Mouse (Mus musculus) heart, embryonic 14.5 days (tissue): ENCODE results near the gene Cct3. TPM values are rescaled to one million over a fixed set of nuclear protein-coding genes. Genes with fewer than 3 reads are reported as not detected.
"Not testable (repeated sequence)": the region's sequence is repeated elsewhere in the genome, so short reads cannot be mapped to it uniquely, and the experiment has no call there.

Experiments
- ATAC-seq: fragments of 200-750 bp; cut with Nextera tagmentation; 2 replicates; pipeline ENCODE4 v1.8.0; 2017; ENCODE audit warnings: low read depth, moderate TSS enrichment; ENCODE audit not compliant: insufficient number of reproducible peaks, insufficient read depth, low FRiP score
- H3K27ac ChIP-seq, 2 experiments: fragments of 200-500 bp in 1 of 2; fragments of 300-500 bp in 1 of 2; sonication (generic) in 1 of 2; replicated peaks in 1 of 2; 2 replicates each; pipeline ENCODE4 v1.5.1; 2012 to 2014; ENCODE audit warnings: low read depth in 2 of 2, low read length in 2 of 2, control low read depth in 1 of 2, mild to moderate bottlenecking in 1 of 2, mixed read lengths in 1 of 2; ENCODE audit not compliant: control insufficient read depth in 1 of 2, insufficient read depth in 1 of 2
- H3K27me3 ChIP-seq: fragments of 300-500 bp; sonication (generic); 2 replicates; pipeline ENCODE4 v1.6.1; 2014; ENCODE audit warnings: mild to moderate bottlenecking, low read length, control low read depth; ENCODE audit not compliant: control insufficient read depth, insufficient read depth
- H3K36me3 ChIP-seq: fragments of 300-500 bp; sonication (generic); 2 replicates; pipeline ENCODE4 v1.6.1; 2014; ENCODE audit warnings: mild to moderate bottlenecking, control low read depth, low read length, mixed read lengths; ENCODE audit not compliant: control insufficient read depth, insufficient read depth
- H3K4me1 ChIP-seq, 2 experiments: fragments of 200-500 bp in 1 of 2; fragments of 300-500 bp in 1 of 2; sonication (generic) in 1 of 2; 2 replicates each; pipeline ENCODE4 v1.6.1; 2012 to 2014; ENCODE audit warnings: low read length in 2 of 2, control low read depth in 1 of 2, mixed read lengths in 1 of 2; ENCODE audit not compliant: control insufficient read depth in 2 of 2, insufficient read depth in 2 of 2
- H3K4me2 ChIP-seq: fragments of 300-500 bp; sonication (generic); 2 replicates; pipeline ENCODE4 v1.6.1; 2014; ENCODE audit warnings: mild to moderate bottlenecking, low read length
- H3K4me3 ChIP-seq, 2 experiments: fragments of 200-500 bp in 1 of 2; fragments of 300-500 bp in 1 of 2; sonication (generic) in 1 of 2; 2 replicates each; pipeline ENCODE4 v1.5.1; 2012 to 2014; ENCODE audit warnings: low read length in 2 of 2, mild to moderate bottlenecking in 2 of 2, control low read depth in 1 of 2, low read depth in 1 of 2, moderate library complexity in 1 of 2; ENCODE audit not compliant: control insufficient read depth in 1 of 2, insufficient read depth in 1 of 2
- H3K9ac ChIP-seq: fragments of 300-500 bp; sonication (generic); 2 replicates; pipeline ENCODE4 v1.6.1; 2014; ENCODE audit warnings: mild to moderate bottlenecking, low read length
- H3K9me3 ChIP-seq: fragments of 300-500 bp; sonication (generic); 2 replicates; pipeline ENCODE4 v1.6.1; 2016; ENCODE audit warnings: low read length, control low read depth; ENCODE audit not compliant: control insufficient read depth
- WGBS: fragments of 180-500 bp; shearing (Covaris S2); extraction: QIAGEN DNeasy Blood & Tissue Kit; methylation state at CpG from one replicate; pipeline ENCODE4 v1.1.7; 2014; 5-methylcytosine and 5-hydroxymethylcytosine counted together
- polyA plus RNA-seq: library from polyadenylated mRNA; unstranded; fragments of >200 nt; fragmentation: Nextera tagmentation; extraction: Ambion mirVana; gene quantifications from 2 replicates; pipeline ENCODE4 v1.2.1, GENCODE M21; 2014

The Cct3 gene
- polyA plus RNA-seq, 1 experiment from 2014 or later: 393 TPM

GRCm38 (mm10) chr3:88361612-88362313, 64.8 kb downstream of the Cct3 start:
- no peak for ATAC-seq
- Histone ChIP-seq H3K27ac (no peak overlapping the region), H3K4me2 (no peak overlapping the region), H3K4me3 (no peak overlapping the region), H3K9me3 (no peaks in the 10 kb centered on the region), H3K27me3 (peaks cover 17% of the 10 kb centered on the region), H3K4me1 (peaks cover 15 to 22% of the 10 kb centered on the region in 2 experiments), H3K36me3 (peaks cover 64% of the 10 kb centered on the region), H3K9ac (no peak overlapping the region)
- 74% methylated on average over 2 of the region's 2 CpGs for WGBS

GRCm38 (mm10) chr3:88363700-88364099, 66.8 kb downstream of the Cct3 start:
- Histone ChIP-seq H3K4me1 (peaks cover 15 to 22% of the 10 kb centered on the region in 2 experiments), H3K9ac (no peak overlapping the region), H3K4me3 (no peak overlapping the region), H3K9me3 (no peaks in the 10 kb centered on the region), H3K27ac (peak overlapping the region in 1 of 2 experiments; percentile 62; a peak in 2 of 4 replicates), H3K27me3 (peaks cover 17% of the 10 kb centered on the region), H3K36me3 (peaks cover 44% of the 10 kb centered on the region), H3K4me2 (0 out of 2 replicates have a peak overlapping the region, but pooled peaks have one; percentile 59)
- no peak for ATAC-seq
- 25% methylated on average over 4 of the region's 4 CpGs for WGBS

- peaks cover 38% of the 10 kb centered on the region for H3K36me3 ChIP-seq
- peak within 1 kb of the TSS; percentile 8 to 17 for H3K4me3 ChIP-seq
- H3K4me2 ChIP-seq: peak within 1 kb of the TSS; percentile 59
- peak; percentile 40; the same call in 1 of the 2 replicates for ATAC-seq
- no peaks in the 10 kb centered on the region for H3K9me3 ChIP-seq
- H3K27ac ChIP-seq: peak within 1 kb of the TSS in 1 of 2 experiments; percentile 62; a peak in 2 of 4 replicates
- peak within 1 kb of the TSS; percentile 38 for H3K9ac ChIP-seq
- H3K4me1 ChIP-seq: peaks cover 14 to 17% of the 10 kb centered on the region in 2 experiments
- H3K27me3 ChIP-seq: peaks cover 17% of the 10 kb centered on the region
- WGBS: 3% methylated on average over 16 of the region's 16 CpGs
Observed at GRCm38 (mm10) chr3:88364337-88364736, 67.4 kb downstream of the Cct3 start, which contains the start of gene Paqr6. TSS of gene Paqr6 (plus strand) at chr3:88364584.

- H3K36me3 ChIP-seq: peaks cover 23% of the 10 kb centered on the region
- no peak overlapping the region for H3K4me3 ChIP-seq
- H3K27me3 ChIP-seq: peaks cover 17% of the 10 kb centered on the region
- WGBS: 43% methylated on average over 34 of the region's 34 CpGs
- no peak for ATAC-seq
- peaks cover 8% of the 10 kb centered on the region; the same call in 1 of the 2 replicates for H3K9me3 ChIP-seq
- no peak overlapping the region for H3K4me2 ChIP-seq
- no peak overlapping the region for H3K27ac ChIP-seq
- peaks cover 9 to 17% of the 10 kb centered on the region in 2 experiments for H3K4me1 ChIP-seq
- no peak overlapping the region for H3K9ac ChIP-seq
Observed at GRCm38 (mm10) chr3:88365705-88366361, 68.9 kb downstream of the Cct3 start.

- ATAC-seq, H3K9me3 ChIP-seq, H3K27ac ChIP-seq, H3K9ac ChIP-seq: not testable (repeated sequence)
- Histone ChIP-seq H3K27me3 (peaks cover 17% of the 10 kb centered on the region), H3K4me2 (peak overlapping the region; percentile 42; the same call in 1 of the 2 replicates), H3K4me1 (peaks cover 9 to 17% of the 10 kb centered on the region in 2 experiments), H3K4me3 (0 out of 4 replicates have a peak overlapping the region, but pooled peaks of 1 of the 2 experiments have one; percentile 19), H3K36me3 (peaks cover 12% of the 10 kb centered on the region)
- 7% methylated on average over 17 of the region's 22 CpGs for WGBS
Observed at GRCm38 (mm10) chr3:88366830-88367428, 70.0 kb downstream of the Cct3 start.

GRCm38 (mm10) chr3:88367517-88367916, 70.6 kb downstream of the Cct3 start:
- not testable (repeated sequence) for H3K36me3 ChIP-seq, H3K4me2 ChIP-seq, H3K27ac ChIP-seq, H3K9ac ChIP-seq, ATAC-seq, H3K4me3 ChIP-seq, H3K9me3 ChIP-seq
- peaks cover 17% of the 10 kb centered on the region for H3K27me3 ChIP-seq
- 56% methylated on average over 3 of the region's 7 CpGs for WGBS
- H3K4me1 ChIP-seq: peaks cover 9 to 17% of the 10 kb centered on the region in 2 experiments

GRCm38 (mm10) chr3:88368511-88368910, 71.6 kb downstream of the Cct3 start:
- H3K4me3 ChIP-seq, H3K27ac ChIP-seq, H3K4me2 ChIP-seq, ATAC-seq, H3K36me3 ChIP-seq, H3K9ac ChIP-seq, H3K9me3 ChIP-seq: not testable (repeated sequence)
- WGBS: 65% methylated on average over 7 of the region's 7 CpGs
- peaks cover 8 to 15% of the 10 kb centered on the region in 2 experiments for H3K4me1 ChIP-seq
- H3K27me3 ChIP-seq: peaks cover 17% of the 10 kb centered on the region
